Mouse (Mus musculus) thymus, postnatal 25 days (tissue): ENCODE data around the gene Cpsf2.
"Not testable (repeated sequence)": the region's sequence is repeated elsewhere in the genome, so short reads cannot be mapped to it uniquely, and the experiment has no call there.

Experiments
- DNase-seq: peaks from one replicate; pipeline ENCODE4 v3.0.0; 2022

The Cpsf2 gene

DNA sequence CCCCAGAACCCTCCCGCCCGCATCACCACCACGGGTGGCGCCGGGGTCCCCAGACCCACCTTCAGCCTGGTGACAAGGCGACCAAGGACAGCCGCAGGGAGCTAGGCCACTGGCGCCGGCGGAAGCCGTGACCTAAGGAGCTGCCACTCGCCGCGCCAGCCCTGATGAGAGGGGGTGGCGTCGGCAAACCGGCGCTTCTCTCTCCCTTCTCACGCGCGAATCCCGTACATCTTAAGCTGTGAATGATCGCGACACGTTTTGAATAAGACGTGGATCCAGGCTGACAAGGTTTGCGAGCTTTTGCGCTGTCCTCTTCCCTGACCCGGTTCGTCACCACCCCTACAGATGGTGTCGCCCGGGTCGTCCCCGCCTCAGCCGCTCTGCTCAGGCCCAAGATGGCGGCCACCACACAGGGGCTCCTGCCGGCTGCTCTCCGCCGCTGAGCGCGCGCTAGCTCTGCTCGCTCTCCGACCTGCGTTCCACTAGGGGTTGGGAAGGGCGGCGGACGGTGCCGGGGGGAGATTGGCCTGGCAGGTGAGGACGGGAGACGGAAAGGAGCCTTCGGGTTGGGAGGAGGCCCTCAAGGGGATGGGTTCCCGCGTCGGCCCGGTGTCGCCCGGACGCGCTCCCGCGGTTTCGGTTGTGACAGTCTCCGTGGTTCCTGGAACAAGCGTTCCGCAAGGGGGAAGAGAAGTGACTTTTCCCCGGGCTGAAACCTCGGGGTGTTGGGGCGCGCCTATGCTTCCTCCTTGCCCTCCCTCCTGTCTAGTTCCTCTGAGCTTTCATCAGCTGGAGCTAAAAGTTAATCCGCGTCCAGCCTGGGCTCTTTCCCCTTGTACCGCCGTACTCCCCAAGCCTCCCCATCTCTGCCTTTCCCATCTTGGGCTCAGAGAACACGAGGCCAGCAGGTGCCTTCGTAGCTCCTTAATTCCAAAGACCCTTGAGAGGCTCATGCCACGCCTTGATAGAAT lies at the start of gene Cpsf2:
Gene Cpsf2 (plus strand): TSS at position 388 of the 971 bp plus-strand sequence.
- peak; percentile 87 for DNase-seq

DNA sequence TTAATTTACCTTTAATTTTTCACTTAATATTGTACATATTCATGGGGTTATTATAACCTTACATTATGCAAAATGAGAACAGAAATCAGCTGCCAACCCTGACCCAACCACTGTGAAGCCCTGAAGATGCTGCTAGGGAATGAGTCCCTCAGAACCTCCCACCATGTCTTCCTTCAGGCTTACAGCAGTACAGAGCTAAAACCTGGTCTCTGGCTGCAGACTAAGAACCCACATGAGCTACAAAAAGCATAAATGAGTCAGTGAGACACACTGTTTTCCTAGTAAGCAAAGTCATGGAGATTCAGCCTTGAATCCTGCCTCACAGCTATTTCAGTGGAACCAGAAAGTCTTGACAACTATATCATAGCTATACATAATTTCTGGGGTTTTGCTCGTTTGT lies 47.4 kb upstream of the Cpsf2 start:
- no peak for DNase-seq

DNA sequence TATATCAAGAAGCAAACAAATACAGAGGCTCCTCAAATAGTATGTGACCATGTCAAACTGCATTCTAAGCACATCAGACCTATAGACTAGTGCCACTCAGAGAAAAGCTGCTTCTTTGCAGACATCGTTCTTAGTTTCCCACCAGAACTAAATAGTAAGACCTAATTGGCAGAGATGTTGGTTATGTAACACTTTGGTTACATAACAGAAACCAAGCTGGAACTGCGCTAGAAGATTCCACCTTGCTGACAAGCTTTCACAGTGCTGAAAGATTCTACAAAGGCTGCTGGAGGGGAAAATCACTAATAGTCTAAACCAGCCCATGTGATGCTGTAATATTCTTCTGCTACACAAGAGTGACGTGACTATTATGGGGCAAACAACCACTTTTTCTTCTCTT lies 40.6 kb upstream of the Cpsf2 start:
- no peak for DNase-seq

DNA sequence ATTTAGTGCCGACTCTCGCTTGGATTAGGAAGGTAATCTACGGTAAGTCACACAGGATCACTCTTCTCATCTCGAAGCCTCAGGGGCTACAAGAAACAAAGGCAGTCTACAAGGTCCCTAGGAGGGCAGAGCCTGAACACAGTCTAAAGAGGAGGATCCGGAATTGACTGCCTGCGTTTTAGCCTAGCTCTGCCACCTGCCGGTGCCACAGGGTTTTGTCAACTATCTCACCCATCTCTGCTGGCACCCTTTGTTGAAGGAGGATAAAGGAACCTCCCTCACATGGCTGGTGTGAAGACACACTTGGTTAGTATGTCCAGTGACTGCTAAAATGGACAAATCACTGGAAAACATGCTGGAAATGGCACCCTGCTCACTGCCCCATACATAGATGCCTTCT lies 38.2 kb upstream of the Cpsf2 start:
- no peak for DNase-seq

DNA sequence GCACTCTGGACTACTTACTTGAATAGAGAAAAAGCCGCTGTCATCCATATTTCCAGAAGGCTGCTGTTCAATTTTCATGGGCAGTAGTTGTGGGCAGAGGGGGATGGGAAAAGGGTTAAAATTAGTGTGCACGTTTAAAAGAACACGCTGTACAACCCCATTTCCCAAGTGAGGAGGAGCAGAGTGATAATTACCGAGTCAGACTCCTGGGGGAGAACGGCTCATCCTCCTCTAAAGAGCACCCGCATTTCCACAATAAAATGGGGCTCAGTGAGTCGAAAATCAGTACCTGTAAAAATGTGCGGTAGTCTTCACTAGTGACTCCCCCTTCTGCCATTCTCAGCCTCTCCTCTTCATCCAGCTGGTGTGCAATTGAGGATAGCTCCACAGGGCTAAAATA lies 27.8 kb upstream of the Cpsf2 start:
- no peak for DNase-seq

DNA sequence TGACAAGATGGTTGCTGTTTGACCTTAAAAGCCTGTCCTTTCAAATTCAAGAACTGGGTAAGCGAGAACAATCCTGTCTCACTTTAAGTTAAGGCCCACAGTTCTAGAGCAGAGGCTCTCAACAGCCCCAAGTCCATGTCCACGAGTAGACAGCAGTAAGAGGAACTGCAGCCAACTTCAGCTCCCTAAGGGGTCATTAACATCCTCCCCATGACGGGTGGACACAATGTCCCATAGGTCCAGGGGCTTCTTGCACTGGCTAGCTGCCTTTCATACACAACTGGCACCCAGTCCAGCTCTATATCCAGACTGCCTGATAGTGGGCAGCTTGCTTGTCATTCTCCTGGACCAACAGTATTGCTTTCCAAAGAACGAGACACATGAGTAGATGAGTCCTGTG lies 27.0 kb upstream of the Cpsf2 start:
- no peak for DNase-seq

DNA sequence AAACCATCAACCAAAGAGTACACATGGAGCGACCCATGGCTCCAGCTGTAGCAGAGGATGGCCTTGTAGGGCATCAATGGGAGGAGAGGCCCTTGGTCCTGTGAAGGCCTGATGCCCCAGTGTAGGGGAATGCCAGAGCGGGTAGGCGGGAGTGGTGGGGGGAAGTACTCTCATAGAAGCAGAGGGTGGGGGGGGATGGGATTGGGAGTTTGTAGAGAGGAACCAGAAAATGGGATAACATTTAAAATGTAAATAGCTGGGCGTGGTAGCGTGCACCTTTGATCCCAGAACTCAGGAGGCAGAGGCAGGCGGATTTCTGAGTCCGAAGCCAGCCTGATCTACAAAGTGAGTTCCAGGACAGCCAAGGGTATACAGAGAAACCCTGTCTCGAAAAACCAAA lies 20.0 kb upstream of the Cpsf2 start:
- DNase-seq = not testable (repeated sequence)

DNA sequence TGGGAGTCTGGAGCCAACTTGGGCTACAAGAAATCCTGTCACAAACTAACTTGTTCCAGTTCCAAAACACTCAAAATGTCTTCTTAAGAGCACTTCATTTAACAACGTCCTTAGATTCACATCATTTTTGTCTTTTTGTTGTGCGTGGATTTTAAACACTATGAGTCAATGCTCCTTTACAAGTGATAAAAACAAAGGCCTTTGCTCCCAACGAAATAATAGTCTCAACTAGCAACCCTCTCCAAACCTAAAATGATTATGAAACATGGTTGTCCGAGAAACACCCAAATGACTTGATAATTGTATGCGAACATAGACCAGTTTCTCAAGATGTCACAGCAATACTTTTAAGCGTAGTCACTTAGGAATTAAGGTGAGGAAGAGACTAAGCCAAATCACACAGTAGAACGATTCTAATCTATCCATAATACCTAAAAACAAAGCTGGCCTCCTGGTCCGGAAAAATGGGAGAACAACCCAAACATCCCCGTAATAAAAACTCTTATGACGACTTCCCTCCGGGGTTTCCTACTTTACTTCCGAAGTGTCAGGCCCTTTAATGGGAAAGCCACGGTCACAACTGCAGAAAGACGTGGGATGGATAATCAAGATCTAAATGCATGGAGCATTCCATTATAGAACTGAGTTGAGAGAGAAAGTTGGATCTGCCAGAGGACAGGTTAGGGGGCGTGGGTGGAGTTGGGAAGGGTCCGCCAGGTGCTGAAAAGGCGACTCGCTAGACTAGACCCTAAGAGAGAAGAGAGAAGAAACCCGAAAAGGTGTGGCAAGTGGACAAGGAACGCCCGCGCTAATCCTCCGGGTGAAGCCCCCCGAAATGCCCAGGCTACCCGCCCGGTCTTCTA lies 18.5 kb upstream of the Cpsf2 start:
- DNase-seq = no peak

DNA sequence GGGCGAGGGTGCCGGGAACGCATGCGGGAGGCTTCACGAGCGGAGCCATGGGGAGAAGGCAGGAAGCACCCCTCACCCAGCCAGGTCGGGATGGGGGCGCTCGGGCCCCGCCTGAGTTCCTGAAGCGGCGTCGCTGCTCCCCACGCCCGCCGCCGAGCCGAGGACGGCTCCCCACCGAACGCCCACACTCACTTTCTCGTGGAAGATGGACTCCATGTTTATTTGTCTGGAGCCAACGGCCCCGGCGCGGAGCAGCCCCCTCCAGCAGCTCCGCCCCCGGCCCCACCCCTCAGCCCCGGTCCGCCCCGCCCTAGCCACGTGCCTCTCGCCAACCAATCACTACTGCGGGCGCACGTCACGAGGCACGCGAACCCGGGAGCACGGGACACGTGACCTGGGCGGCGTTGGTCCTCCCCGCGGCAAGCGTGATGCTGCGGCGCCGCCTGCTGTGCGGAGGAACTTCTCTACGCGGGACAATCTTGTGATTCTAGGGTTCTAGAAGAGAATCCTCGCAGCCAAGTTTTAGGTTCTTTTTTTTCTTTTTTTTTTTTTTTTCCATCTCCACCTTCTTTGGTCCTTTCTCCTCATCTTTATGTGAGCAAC lies 17.7 kb upstream of the Cpsf2 start, which contains the start of gene Atxn3:
Gene Atxn3 (minus strand): TSS at position 305 of the 603 bp plus-strand sequence.
- peak; percentile 96 for DNase-seq

DNA sequence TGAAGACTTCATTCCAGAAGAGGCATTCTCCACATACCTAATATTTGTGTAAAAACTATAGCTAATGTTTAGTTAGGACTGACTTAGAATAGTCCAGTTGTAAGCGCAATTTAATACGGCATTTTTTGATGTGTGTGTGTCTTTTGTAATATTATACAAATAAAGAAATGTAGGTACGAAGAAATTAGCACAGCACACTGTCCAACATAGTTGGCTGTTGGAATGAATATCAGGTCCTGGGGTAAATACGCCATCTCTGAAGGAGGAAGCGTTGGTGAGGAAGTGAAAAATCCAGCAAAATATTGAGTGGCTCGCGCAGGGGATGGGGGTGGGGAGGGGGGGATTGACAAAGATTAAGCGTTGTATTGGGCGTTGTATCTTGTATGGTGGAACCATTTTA lies 17.2 kb upstream of the Cpsf2 start:
- no peak for DNase-seq

DNA sequence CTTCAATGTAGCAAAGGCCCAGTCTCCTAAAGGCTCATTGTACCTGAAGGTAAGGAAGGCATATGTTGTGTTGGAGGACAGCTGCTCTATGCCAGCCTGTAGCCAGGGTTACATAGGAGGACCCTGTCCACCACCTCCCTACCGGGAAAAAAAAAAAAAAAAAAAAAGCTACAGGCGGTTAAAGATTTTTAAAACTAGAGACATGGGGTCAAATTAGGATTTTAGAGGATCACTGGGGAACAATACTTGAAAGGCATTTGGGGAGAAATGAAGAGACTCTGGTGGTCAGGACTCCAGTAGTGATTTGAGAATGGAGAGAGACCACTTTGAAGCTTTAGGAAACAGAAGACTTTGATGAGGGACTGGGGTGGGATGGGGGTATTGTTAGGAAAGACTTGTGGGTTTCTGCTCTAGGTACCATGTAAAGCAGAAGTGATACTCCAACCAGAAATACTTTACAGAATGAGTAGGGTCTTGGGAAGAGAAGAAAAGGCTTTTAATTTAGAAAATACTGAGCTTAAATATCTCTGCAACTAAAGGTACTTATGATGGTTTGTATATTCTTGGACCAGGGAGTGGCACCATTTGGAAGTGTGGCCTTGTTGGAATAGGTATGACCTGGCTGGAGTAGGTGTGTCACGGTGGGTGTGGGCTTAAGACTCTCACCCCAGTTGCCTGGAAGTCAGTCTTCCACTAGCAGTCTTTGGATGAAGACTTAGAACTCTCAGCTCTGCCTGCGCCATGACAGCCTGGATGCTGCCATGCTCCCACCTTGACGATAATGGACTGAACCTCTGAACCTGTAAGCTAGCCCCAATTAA lies 16.6 kb upstream of the Cpsf2 start:
- DNase-seq = not testable (repeated sequence)

DNA sequence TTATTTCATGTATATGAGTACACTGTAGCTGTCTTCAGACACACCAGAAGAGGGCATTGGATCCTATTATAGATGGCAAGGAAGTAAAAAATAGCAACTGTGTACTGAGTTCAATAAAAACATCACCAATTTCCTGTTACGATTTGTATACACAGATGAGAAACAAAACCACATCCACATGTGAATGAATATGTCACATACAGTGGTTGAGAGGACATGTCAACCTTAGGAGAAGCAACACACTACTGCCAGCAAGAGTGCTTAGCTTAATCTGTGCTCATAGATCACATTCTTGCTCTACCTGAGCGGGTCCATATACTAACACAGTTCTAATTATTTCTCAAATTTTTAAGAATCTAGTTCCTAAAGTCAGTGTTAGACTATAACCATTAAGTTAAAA lies 4.5 kb upstream of the Cpsf2 start:
- no peak for DNase-seq

DNA sequence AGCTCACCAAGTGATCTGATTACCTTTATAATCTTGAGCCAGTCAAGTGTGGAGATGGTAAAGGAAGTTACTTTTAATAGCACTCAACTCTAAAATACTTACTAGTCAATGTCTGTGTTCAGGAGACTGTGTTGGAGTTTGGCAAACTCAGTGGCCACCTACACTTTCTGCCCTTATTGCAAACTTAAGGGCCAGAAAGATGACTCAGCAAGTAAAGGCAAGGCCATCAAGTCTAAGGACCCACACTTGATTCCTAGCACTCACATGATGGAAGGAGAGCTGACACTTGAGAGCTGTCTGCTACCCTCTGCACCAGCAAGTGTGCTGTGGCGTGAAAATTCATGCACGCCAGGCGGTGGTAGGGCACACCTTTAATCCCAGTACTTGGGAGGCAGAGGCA lies 3.6 kb upstream of the Cpsf2 start:
- no peak for DNase-seq

DNA sequence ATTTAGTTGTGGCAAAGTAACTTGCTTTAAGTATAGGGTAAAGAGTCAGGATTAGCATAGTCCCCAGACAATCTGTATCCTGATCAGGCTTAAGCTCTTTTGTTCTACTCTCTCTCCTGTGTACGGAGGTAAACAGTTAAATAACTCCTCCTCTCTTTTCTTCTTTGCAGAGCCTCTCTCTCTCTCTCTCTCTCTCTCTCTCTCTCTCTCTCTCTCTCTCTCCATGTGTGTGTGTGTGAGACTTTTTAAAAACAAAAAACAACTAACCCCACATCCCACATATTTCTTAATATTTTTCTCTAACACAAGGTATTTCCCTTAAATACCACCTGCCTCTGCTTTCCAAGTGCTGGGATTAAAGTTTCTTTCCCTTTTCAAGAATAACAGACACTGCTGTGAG lies 1.2 kb upstream of the Cpsf2 start:
- DNase-seq = no peak

DNA sequence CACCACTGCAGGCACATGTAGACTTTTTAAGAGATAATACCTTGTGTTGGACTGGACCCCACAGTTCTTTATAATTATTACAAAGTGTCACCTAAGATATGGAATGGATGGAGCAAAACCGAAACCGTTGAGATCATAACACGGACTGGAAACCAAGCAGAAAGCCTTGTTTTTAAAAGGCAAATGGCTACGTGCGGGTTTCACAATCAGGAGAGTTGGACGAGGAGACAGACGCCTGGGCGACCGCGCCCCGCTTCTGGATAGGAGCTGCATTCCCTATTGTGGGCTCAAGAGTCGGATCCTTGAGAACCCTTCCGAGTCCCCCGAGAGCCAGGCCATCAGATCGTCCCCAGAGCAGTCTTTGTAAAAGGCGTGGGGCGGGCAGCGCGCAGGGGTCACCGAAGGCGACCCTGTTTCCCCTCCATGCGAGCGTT lies 604 bp upstream of the Cpsf2 start:
- no peak for DNase-seq

DNA sequence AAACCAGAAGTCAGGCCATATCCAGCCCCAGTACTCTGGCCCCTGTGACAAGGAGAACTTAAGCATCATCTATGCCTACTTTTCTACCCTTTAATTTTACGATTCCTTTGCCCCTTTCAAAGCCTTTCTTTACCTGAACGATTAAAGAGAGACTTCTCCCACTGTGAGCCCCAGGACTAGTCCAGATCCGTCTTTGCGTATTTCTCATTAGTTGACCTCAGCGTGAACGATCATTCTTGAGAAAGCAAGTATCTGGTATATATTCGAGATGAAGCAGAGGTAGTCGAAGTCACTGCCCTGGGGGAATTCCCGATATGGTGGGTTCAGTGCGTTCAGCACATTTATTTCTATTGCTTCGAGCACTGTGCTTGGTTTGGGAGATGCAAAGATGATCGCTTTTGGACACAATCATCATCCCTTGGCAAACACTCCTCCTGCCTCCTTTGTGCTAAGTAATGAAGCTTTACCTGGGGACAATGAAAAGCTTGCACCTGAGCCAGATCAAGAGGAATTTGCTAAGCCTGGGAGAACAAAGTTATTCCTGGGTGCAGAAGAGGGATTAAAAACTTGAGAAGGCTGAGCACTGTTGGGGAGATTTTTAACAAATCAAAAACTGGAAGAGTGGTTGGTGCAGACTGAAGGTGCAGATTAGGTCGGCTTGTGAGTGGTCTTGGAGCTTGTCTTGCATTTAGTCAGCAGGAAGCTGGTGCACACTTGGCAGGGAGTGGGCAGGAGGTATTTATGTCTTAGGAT lies 1.0 kb downstream of the Cpsf2 start:
- no peak for DNase-seq

DNA sequence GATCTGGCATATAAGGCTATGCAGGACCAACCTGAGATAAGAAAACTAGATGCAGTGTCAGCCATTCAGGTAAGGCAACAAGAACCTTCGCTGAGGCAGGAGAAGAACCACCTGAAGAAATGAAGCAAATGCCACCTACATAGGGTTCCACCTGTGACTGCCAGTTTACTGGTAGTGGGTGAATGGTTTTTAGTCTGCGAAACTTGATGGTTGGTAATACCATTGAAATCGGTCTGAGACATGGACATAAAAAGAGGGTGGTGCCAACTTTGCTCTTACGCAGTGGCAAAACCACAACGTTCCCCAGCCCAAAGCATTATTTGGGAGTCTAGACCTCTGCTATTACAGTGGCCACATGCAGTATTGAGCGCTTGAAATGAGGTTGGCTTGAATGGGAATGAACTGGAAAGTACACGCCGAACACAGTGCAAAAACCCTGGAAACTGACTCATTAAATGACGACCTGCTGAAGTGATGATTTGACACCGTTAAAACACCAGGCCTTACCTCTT lies 1.7 kb downstream of the Cpsf2 start:
- DNase-seq = no peak

DNA sequence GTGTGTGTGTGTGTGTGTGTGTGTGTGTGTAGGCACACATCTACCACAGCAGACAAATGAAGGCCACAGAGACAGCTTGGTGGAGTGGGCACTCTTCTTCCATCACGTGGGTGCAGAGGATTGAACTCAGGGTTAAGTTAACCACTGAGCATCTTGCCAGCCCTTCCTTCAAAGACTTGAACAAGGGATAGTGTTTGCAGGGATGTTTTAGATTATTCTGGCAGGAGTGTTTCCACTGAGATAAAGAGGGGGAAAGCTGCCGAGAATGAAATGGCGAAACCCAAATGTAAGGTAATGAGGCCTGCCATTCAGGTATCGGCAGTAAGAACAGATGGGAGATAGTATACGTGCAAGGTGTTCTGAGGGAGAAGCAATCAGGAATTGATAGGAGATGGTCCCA lies 2.4 kb downstream of the Cpsf2 start:
- no peak for DNase-seq

DNA sequence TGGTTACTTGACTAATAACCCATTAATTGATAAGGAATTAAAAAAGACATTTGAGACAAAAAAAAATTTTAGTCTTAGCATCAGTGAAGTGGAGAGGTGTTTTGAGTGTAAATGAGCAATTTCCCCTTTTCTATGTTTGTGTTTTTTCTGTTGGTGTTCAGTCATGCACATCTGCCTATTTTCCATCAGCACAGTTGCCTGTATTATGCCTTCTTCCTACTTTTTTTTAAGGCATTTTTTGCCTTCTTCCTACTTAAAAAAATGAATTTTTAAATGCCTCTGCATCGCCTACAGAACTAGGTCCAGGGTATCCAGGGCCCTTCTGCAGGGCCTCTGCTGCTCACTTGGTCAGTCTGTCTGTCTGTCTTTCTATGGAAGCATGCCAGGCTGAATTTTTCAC lies 2.8 kb downstream of the Cpsf2 start:
- no peak for DNase-seq

DNA sequence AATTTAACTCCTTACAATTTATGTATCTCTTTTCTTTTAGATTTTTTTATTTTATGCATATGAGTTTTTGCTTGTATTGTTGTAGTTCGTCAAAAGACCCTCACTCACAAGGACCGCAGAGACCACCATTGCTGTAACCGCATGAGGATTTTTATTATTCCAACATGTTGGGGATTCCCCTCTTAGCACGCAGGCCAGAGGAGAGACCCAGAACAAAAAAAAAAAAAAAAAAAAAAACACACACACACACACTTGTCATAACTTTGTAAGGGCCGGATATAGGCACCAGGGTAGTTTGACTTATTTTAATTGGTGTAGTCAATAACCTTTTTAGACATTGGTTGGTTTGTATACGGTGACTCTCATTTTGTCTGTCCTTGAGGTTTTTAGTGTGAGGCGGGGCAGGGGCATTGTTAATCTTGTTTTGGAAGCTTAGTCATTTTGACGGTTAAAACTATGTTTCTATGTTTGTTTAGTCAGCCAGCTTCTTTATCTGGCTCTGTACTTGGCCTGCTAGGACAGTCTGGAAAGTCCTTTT lies 3.5 kb downstream of the Cpsf2 start:
- no peak for DNase-seq

DNA sequence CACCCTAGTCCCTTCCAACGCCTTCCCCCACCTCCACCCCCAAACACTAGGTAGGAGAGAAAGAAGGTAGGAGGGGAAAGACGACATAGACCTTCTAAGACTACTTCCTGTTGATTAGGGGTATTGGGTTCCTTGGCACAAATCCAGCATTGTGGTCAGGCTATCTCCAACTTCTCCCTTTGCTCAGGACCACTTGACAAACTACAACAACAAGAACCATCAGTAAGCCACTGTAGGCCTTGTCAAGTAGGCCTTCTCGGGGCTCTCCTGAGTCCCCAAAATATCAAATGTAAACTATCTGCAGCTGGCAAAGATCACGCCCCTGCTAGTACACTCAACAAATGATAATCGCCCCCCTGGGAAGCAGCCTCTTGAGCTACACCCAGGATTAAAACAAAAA lies 4.5 kb downstream of the Cpsf2 start:
- no peak for DNase-seq
